Mouse (Mus musculus) T-helper 17 cell (primary cell): Measurements from ENCODE around the gene Gpld1.

Experiments used
- in situ Hi-C, 2 experiments: fragments of 300-600 bp; cut with MboI, MseI; formaldehyde crosslinking; loops; 1 replicate in 1 of 2; 2 replicates in 1 of 2; pipeline ENCODE4 v1.15.1; 2025; ENCODE audit warnings: high pct_unique_total_duplicates in 2 of 2

Gpld1 gene

GRCm38 (mm10) chr13:24942512-24943282 is at the start of gene Gpld1:
Gene Gpld1 (plus strand): TSS chr13:24943152.
- in situ Hi-C loops = no loop called here

GRCm38 (mm10) chr13:24893880-24894279 is 49.1 kb upstream of the Gpld1 start:
- in situ Hi-C loops = loop anchor here (5.0 to 25.0 kb wide), 2 partner anchors 33 to 907 kb away; partner anchors contain the start of gene Scgn (in 1 of the 2)

- in situ Hi-C loops = loop anchor here in 1 of 2 experiments (10.0 kb wide), 1 partner anchor 317 kb away; the partner anchor contains the start of gene Ripor2
These were observed 41.0 kb upstream of the Gpld1 start for GRCm38 (mm10) chr13:24901916-24902315.

GRCm38 (mm10) chr13:24903412-24903811 is 39.5 kb upstream of the Gpld1 start:
- in situ Hi-C loops = loop anchor here in 1 of 2 experiments (10.0 kb wide), 1 partner anchor 319 kb away; the partner anchor contains the start of gene Ripor2

DNA sequence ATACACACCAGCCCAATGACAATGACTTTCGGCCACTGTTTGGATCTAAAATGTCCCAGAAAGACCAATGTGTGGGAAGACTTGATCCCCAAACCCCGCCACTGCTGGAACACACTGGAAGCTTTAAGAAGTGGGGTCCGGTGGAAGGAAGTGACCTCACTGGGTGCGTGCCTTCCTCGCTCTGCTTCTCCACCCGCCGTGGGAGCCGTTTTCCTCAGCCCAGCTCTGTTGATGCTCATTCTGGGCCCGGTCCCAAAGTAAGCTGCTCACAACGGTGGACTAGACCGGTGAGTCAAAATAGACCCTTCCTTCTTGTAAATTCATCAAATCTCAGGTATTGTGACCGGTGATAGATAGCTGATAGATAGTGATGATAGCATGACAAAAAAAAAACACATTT is 37.5 kb upstream of the Gpld1 start:
- in situ Hi-C loops = loop anchor here in 1 of 2 experiments (10.0 kb wide), 1 partner anchor 321 kb away; the partner anchor contains the start of gene Ripor2

GRCm38 (mm10) chr13:24906831-24907570 is 36.0 kb upstream of the Gpld1 start:
- in situ Hi-C loops = loop anchor here in 1 of 2 experiments (10.0 kb wide), 1 partner anchor 322 kb away; the partner anchor contains the start of gene Ripor2

DNA sequence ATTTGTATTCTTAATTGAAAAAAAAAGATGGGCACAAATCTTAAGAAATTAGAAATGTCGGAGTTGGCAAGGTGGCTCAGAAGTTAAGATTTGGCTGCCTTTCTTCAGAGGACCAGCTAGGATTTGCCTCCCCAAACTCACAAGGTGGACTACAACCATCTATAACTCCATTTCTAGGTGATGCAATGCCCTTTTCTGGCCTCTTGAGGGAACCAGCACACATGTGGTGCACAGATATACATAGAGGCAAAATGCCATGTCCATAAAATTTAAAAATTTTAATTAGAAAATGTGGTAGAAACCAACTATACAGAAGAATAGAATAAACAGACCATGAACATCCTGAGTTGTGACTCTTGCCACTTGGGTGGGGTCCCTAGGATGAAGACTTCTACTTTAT is 33.8 kb upstream of the Gpld1 start:
- in situ Hi-C loops = loop anchor here in 1 of 2 experiments (10.0 kb wide), 1 partner anchor 324 kb away; the partner anchor contains the start of gene Ripor2

- in situ Hi-C loops = no loop called here
These were observed 29.4 kb upstream of the Gpld1 start for GRCm38 (mm10) chr13:24913576-24913975.

GRCm38 (mm10) chr13:24914915-24915314 is 28.0 kb upstream of the Gpld1 start:
- in situ Hi-C loops = no loop called here

GRCm38 (mm10) chr13:24915831-24916230 is 27.1 kb upstream of the Gpld1 start:
- in situ Hi-C loops = no loop called here

DNA sequence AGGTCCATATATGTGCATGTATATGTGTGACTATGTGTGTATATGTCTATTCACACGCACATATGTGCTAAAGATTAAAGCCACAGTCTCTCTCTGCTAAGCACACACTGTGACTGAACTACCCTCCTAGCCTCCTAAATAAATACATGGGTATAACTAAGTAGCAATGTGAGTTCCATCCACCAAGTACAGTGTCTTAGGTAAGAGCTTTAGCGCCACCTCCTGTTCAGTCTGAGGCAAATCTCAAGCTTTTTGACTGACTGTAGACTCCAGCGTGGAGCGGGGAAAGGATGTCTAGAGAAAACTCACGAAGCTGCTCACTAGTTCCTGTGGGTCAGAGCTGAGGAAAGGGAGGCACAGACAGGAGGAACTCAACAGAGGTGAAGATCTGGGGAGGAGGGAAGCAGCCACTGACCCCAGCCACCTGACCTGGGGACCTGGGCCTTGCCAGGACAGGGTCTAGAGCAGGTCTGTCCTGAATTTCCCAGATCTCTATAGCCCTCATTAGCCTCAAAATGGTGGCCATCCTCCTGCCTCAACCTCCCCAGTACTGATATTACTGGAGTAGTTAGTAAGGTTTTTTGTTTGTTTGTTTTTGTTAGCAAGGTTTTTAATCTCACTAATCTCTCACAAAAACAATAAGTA is 22.5 kb upstream of the Gpld1 start:
- in situ Hi-C loops = loop anchor here in 1 of 2 experiments (10.0 kb wide), 1 partner anchor 206 kb away; no protein-coding TSS in a partner anchor

GRCm38 (mm10) chr13:24921281-24921680 is 21.7 kb upstream of the Gpld1 start:
- in situ Hi-C loops = loop anchor here in 1 of 2 experiments (10.0 kb wide), 1 partner anchor 206 kb away; no protein-coding TSS in a partner anchor

DNA sequence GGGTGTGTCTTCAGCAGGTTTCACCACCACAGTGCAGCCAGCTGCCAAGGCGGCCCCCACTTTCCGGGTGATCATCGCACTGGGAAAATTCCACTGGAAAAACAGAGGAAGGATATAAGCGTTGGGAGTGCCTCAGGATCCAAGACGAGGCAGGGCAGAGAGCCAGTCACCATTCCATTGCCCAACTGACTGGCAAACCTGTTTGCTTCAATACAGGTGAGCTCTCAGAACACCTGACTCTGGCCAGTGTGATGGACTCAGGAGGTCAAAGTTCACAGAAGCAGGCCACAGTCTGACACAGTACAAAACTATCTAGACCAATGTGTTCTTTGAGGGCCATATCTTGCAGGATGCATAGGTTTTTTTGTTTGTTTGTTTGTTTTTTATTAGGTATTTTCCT is 19.0 kb upstream of the Gpld1 start:
- in situ Hi-C loops = loop anchor here in 1 of 2 experiments (10.0 kb wide), 1 partner anchor 209 kb away; no protein-coding TSS in a partner anchor

DNA sequence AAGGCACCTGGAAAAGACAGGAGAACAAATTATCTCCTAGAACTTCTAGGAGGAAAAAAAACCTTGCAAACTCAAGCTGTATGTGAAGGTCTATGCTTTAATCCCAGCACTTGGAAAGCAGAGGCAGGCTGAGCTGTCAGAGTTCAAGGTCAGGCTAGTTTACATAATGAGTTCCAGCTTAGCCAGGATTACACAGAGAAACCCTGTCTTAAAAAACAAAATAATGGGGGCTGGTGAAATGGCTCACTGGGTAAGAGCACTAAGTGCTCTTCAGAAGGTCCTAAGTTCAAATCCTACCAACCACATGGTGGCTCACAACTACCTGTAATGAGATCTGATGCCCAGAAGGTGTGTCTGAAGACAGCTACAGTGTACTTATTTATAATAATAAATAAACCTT is 12.4 kb upstream of the Gpld1 start:
- in situ Hi-C loops = no loop called here

GRCm38 (mm10) chr13:24933199-24933598 is 9.8 kb upstream of the Gpld1 start:
- in situ Hi-C loops = no loop called here

DNA sequence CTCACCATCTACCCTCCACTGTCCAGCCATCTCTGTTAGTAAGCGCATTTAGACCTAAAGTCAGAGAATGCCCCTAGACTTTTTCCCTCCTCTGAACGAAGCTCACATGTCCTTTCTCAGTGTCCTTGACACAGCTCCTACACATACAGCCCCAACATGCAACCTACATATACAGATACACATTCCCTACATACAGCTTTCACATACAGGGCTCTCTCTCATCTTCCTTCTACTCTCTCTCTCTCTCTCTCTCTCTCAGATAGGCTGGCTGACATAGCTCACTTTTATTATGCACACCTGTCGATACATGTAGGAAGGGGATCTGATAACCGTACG is 6.2 kb upstream of the Gpld1 start:
- in situ Hi-C loops = loop anchor here (5.0 kb wide), 2 partner anchors 51 to 181 kb away; no protein-coding TSS in a partner anchor

- in situ Hi-C loops = loop anchor here (5.0 kb wide), 2 partner anchors 50 to 180 kb away; no protein-coding TSS in a partner anchor
These were observed 5.7 kb upstream of the Gpld1 start, which contains the start of gene Aldh5a1 for GRCm38 (mm10) chr13:24937108-24937838. Gene Aldh5a1 (minus strand): TSS chr13:24937661.

DNA sequence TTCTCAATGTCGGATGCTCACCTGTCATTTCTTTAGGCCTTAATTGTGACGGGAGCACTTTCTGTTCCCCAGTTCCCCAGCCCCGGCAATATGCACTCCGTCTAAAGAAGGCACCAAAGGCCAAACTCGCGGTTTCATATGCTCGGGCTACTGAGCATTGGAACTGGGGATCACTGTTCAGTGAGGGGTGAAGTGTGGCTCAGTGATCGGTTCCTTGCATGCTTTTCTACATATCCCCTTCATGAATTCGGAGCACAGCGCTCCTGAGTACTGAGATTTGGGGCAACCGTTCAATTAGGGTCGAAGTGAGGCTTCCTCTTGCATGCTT is 5.1 kb upstream of the Gpld1 start:
- in situ Hi-C loops = loop anchor here (5.0 kb wide), 2 partner anchors 49 to 179 kb away; no protein-coding TSS in a partner anchor

GRCm38 (mm10) chr13:24938683-24939082 is 4.3 kb upstream of the Gpld1 start:
- in situ Hi-C loops = loop anchor here (5.0 kb wide), 2 partner anchors 49 to 179 kb away; no protein-coding TSS in a partner anchor

DNA sequence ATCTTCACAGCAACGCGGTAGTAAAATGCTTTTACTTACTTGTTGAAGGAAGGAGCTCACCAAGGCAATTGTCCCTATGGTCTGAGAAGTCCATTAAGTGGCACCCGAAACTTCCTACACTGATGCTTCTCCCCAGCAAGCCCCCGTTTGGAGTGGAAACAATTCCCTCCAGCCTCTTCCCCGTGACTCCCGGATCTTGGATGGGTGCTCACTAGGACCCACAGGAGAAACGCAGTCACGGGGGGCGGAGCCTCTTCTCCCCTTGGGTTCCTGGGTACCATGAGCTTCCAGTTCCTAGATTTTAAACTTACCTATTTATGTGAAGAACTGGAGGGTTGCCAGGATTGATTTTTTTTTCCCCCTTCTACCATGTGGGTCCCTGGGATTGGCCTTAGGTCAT is 3.5 kb upstream of the Gpld1 start:
- in situ Hi-C loops = loop anchor here (5.0 kb wide), 2 partner anchors 48 to 178 kb away; no protein-coding TSS in a partner anchor

DNA sequence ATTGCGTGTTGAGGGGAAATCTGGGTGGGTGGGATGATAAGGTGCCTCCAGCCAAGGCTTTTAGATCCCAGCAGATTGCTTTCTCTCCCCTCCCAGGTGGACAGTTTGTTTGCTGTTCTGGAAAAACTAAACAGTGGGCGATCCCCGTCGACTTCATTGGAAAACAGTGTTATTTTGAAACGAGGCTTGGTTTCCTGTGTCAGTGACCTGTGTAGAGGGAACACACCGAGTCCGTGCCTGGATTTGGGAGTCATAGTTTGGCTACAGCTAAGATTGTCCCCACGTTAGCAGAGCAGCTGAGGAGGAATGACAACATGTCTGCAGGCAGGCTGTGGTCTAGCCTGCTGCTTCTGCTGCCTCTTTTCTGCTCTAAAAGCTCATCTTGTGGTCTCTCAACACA is 351 bp downstream of the Gpld1 start:
- in situ Hi-C loops = no loop called here
